Mouse (Mus musculus): ENCODE results near the gene Specc1.

Specc1 gene

DNA sequence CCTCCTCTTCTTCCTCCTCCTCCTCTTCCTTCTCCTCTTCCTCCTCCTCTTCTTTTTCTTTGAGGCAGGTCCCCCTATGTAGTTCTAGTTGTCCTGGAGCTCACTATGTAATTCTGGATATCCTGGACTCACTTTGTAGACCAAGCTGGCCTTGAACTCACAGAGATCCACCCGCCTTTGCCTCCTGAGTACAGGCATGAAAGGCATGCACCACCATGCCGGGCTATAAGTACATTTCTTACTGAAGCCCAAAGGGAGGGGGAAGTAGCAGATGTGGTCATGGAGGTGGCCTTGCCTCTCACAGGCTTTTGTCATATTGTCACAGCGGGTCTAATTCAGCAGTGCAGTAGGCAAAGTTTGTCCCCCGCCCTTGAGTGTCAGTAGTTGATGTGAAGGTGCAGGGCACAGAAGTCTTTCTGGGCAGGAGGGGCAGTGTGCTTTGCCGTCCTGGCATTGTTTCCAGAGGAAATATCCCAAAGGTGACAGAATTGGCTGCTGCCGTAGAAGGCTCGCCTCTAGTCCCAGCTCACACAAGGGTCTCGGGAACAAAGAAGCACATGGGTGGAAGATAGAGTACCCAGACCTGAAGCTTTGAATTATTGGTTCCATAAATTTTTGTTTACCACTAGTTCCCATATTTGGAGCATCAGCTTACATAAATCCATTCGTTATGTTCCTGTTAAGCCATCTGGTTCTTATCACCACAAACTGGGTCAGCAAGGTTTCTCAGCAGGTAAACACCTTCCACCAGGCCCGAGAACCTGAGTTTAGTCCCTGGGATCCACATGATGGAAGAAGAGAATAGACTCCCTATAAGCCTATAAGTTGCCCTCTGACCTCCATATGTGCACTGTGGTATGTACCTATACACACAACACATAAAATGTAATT is 62.0 kb downstream of the Specc1 start:
- DNase-seq, result no peak

GRCm38 (mm10) chr11:62019857-62020256 is 63.3 kb downstream of the Specc1 start:
- no peak for DNase-seq

DNA sequence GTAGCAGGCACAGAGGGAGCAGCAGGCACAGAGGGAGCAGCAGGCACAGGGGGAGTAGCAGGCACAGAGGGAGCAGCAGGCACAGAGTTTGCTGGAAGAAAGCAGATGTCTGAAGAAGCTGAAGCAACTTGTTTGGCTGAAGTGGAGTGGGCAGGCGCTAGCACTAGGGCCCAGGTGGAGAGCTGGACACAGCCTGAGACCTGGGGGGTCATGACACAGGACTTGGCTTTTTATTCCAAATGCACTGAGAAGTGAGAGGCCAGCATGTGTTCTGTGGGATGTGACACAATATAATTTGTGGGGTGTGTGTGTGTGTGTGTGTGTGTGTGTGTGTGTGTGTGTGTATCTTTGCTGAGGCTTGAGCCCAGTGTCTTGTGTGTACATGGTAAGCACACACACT is 64.3 kb downstream of the Specc1 start:
- no peak for DNase-seq

GRCm38 (mm10) chr11:62022105-62022504 is 65.5 kb downstream of the Specc1 start:
- no peak for DNase-seq

GRCm38 (mm10) chr11:62022718-62023493 is 66.3 kb downstream of the Specc1 start:
- DNase-seq, result no peak

GRCm38 (mm10) chr11:62023494-62024233 is 67.1 kb downstream of the Specc1 start:
- DNase-seq, result no peak

DNA sequence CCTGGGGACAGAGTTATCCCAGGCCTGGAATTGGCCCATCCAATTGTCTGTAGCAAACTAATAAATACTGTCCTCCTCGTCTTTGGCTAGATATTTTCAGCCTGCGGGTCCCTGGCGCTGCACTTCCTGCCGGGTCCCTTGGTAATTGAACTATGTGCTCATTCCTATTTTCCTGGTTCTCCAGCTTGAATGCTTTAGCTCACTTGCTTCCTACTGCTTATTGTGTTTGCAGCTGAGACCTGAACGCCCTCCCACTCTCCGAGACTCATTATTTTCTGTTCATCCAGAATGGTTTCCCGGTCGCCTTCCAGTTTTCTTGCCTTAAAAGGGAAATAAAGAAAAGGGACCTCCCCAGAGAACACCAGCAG is 67.7 kb downstream of the Specc1 start:
- DNase-seq, result no peak

DNA sequence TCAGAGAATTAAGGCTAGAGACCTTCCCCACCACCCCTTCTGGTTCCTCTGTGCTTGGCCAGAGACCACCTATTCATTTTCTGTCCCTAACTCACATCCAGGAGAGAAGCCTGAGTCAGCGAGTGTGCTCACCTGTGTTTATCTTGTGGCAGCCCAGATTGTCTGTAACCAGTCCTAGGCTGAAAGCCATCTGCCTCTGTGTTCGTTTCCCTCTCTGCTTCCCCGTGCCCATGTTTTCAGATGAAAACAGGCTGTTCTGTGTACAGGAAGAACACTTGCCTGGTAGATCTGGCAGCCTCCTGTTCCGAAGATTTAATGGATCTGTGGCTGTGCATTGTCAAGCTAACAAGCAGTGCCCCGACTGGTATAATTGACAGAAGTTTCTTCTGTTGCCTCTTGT is 68.4 kb downstream of the Specc1 start:
- DNase-seq, result peak; percentile 56 to 57

GRCm38 (mm10) chr11:62025770-62026169 is 69.2 kb downstream of the Specc1 start:
- peak; percentile 35 to 36 for DNase-seq

DNA sequence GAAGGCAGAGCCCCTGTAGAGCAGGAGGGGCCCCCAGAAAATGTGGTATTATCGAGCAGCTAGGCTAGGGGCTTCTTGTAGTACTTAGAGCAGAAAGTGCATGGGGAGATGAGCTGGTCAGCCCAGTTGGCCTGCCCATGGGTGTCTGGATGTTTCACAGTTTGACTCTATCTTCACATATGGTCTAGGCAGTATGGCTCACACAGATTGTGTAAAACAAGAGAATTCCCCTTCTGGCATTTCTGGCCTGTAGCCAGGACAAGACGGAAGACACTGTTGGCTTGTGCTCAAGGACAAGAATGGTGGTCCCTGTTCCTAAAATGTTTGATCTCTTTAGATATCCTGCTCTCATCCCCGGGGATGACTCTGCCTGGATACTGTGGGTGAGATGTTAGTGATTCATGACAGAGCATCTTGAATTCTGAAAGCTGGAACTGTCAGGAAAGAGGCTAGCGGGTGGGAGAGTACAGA is 69.8 kb downstream of the Specc1 start:
- DNase-seq, result peak; percentile 87 to 90

DNA sequence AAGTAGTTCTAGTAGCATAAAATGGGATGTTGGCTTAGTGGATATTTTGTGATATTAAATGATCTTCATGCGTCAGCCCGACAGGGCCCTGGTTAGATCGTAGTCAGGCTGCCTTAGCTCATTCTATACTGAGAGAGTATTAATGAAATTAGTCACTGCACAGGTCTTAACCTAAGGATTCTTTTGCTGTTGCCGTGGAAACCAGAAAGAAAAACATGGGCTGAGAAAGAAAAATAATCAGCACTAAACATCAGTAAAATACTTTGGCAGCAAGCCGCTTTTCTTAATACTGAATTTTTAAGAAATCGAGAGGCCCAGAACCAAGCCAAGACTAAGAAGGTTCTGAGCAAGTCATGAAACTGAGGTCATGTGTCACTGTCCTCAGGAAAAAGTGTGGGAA is 70.7 kb downstream of the Specc1 start:
- no peak for DNase-seq

- DNase-seq, result no peak
These were observed 71.1 kb downstream of the Specc1 start for GRCm38 (mm10) chr11:62027705-62028104.

- peak in 1 of 2 experiments; percentile 36 for DNase-seq
These were observed 72.6 kb downstream of the Specc1 start for GRCm38 (mm10) chr11:62029171-62029570.

GRCm38 (mm10) chr11:62034564-62034963 is 78.0 kb downstream of the Specc1 start:
- DNase-seq, result no peak

DNA sequence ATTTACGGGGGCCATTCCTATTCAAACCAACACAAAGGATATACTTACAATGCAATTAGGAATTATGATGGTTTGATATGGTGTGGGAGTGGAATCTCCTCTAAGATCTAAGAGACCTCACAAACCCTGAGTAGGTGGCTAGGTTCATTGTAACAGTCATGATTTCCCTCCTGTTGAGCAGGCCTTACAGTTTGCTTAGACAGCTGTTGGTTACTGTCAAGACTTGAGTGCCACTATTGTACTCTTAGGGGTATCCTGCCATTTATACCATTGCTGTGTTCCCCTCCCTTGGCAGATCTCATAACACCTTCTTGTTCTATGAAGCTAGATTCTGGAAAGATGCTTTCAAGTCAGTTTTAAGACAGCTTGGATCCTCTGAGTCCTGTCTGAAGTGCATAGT is 78.7 kb downstream of the Specc1 start:
- no peak for DNase-seq

DNA sequence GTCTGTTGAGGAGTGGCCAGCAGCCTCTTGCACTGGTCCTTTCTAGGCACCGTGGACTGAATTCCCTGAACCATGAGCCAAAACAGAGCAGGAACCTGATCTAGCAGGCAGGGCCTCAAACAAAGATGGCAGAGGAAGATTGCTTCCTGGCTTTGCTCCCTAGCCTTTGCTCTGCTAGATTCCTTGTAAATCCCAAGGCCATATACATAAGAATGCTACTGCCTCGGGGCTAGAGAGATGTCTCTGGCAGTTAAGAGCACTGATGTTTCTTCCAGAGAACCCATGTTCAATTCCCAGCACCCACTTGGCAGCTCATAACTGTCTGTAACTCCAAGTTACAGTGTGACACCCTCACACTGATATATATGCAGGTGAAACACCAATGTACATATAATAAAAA is 83.6 kb downstream of the Specc1 start:
- DNase-seq, result no peak

DNA sequence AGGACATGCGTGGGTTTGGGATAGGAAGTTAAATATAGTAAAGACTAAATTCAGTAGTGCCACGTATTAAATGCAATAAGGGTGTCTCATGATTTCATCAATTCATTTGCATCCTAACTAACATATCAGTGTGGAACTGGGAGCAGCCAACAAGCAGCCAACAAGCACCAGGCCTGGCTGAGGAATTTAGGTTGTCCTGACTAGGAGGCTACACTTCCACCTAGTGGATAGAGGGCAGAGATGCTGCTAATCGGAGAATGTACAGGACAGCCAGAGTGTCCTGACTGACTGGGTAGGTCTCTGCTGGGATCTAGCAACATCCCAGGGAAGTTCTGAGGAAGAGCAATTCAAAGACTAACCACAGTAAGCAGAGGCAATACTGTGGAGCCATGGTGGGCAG is 88.1 kb downstream of the Specc1 start:
- peak; percentile 65 to 69 for DNase-seq

GRCm38 (mm10) chr11:62045964-62046363 is 89.4 kb downstream of the Specc1 start:
- no peak for DNase-seq

DNA sequence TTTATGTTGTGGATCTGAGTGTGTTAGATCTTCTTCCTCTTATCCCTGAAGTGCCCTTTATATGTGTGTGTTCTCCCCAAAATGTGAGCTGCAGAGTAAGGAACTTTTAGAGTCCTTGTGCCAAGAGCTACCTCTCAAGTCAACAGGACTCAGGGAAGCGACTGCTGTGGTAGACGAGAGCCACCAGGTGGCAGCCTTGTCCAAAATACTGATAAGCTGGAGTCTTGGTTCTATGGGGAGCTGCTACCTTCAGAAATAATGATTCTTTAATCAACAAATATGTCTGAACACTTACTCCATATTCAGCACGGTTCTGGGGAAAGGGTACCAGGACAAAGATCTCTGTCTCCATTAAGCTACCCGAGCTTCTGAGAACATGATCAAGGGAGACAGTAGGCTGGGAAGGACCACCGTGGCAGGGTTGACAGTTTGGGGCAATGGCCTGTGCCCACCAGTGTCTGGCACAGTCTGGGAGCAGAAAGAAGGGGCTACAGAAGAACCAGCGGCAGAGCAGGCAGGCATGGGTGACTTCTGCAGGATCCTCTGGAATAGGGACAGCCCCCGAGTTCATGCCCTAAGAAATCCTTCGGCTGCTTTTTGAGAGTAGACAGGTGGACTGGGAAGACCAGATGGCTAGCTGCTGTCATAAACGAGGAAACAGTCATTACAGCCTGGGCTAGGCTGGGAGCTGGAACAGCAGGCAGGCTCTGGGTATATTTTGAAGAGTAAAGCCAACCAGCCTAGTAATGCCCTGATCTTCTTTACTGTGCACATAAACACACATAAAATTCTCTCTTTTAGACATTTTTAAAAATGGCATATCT is 91.5 kb downstream of the Specc1 start:
- DNase-seq, result peak; percentile 83

GRCm38 (mm10) chr11:62049170-62049569 is 92.6 kb downstream of the Specc1 start:
- DNase-seq, result no peak

GRCm38 (mm10) chr11:62050356-62051330 is 94.1 kb downstream of the Specc1 start:
- DNase-seq, result no peak
